ENCODE assay signal across 8 mouse cellular contexts in genomic region chr15:99590429-99591084, GRCm38 (mm10). TPM values are rescaled to one million over a fixed set of nuclear protein-coding genes. Genes with fewer than 3 reads are reported as not detected.
DNase-seq lines count a peak whose midpoint lies in the region; ATAC-seq and TF ChIP-seq lines count a peak whose summit lies in the region.

Gene Aqp5 (plus strand): TSS chr15:99590782.

- TF ChIP-seq CTCF in olfactory bulb, adult 2 months (IDR thresholded peaks at IDR 0.05; ENCODE audit: insufficient read depth, low read depth, low read length), result no peak

- H3K9me3 ChIP-seq in neural tube, embryonic 11.5 days (ENCODE audit: control insufficient read depth, low read length), result no peaks in the 10 kb centered on the region
- H3K9me3 ChIP-seq in liver, embryonic 11.5 days (ENCODE audit: control insufficient read depth, low read length), result no peaks in the 10 kb centered on the region

- no peaks in the 10 kb centered on the region for H3K36me3 ChIP-seq in neural tube, embryonic 11.5 days (ENCODE audit: control insufficient read depth, insufficient read depth, low read length)
- no peaks in the 10 kb centered on the region for H3K36me3 ChIP-seq in liver, embryonic 11.5 days (ENCODE audit: control insufficient read depth, insufficient read depth, low read length)

- no peak within 1 kb of the TSS for H3K9ac ChIP-seq in neural tube, embryonic 11.5 days (ENCODE audit: low read length)
- H3K9ac ChIP-seq in liver, embryonic 11.5 days (ENCODE audit: low read depth, low read length), result no peak within 1 kb of the TSS

- WGBS in neural tube, embryonic 11.5 days, result 1% methylated on average over 54 of the region's 83 CpGs
- WGBS in liver, embryonic 11.5 days, result 3% methylated on average over 51 of the region's 83 CpGs
- WGBS in olfactory bulb, adult 2 months, result 2% methylated on average over 72 of the region's 83 CpGs

- no peak for TF ChIP-seq POLR2A in olfactory bulb, adult 2 months (IDR thresholded peaks at IDR 0.05; ENCODE audit: insufficient read depth, low read depth, low read length)

- peak within 1 kb of the TSS; percentile 44 for H3K4me2 ChIP-seq in neural tube, embryonic 11.5 days (ENCODE audit: low read depth)
- H3K4me2 ChIP-seq in liver, embryonic 11.5 days, result peak within 1 kb of the TSS; percentile 56

- H3K27ac ChIP-seq in neural tube, embryonic 11.5 days (ENCODE audit: low read depth, low read length), result no peak within 1 kb of the TSS
- no peak within 1 kb of the TSS for H3K27ac ChIP-seq in liver, embryonic 11.5 days (ENCODE audit: low read depth, low read length)
- H3K27ac ChIP-seq in olfactory bulb, adult 2 months (ENCODE audit: insufficient read depth, low read depth, low read length), result no peak within 1 kb of the TSS

- peak within 1 kb of the TSS; percentile 36 for H3K4me3 ChIP-seq in neural tube, embryonic 11.5 days (ENCODE audit: low read depth, low read length)
- H3K4me3 ChIP-seq in liver, embryonic 11.5 days (ENCODE audit: low read depth, low read length), result peak within 1 kb of the TSS; percentile 43
- peak within 1 kb of the TSS; percentile 35 for H3K4me3 ChIP-seq in olfactory bulb, adult 2 months (ENCODE audit: insufficient read depth, low read depth, low read length)

- H3K4me1 ChIP-seq in neural tube, embryonic 11.5 days (ENCODE audit: control insufficient read depth, insufficient read depth, low read length), result no peaks in the 10 kb centered on the region
- H3K4me1 ChIP-seq in liver, embryonic 11.5 days (replicated peaks; ENCODE audit: control insufficient read depth, insufficient read depth, low read length), result no peaks in the 10 kb centered on the region; the same call in 1 of the 2 replicates
- peaks cover 6% of the 10 kb centered on the region; the same call in 1 of the 2 replicates for H3K4me1 ChIP-seq in olfactory bulb, adult 2 months (ENCODE audit: control insufficient read depth, insufficient read depth, low read length)

- peaks cover 83% of the 10 kb centered on the region for H3K27me3 ChIP-seq in neural tube, embryonic 11.5 days (ENCODE audit: control insufficient read depth, insufficient read depth, low read length)
- H3K27me3 ChIP-seq in liver, embryonic 11.5 days (replicated peaks; ENCODE audit: control insufficient read depth, insufficient read depth, low read length), result peaks cover 99% of the 10 kb centered on the region

- ATAC-seq in neural tube, embryonic 11.5 days (ENCODE audit: insufficient read depth, low FRiP score, low TSS enrichment), result peak; percentile 61; the same call in 1 of the 2 replicates
- no peak for ATAC-seq in liver, embryonic 11.5 days (replicated peaks; ENCODE audit: low FRiP score)

- DNase-seq in adrenal gland, adult 2 months, result peak; percentile 29
- no peak for DNase-seq in adrenal gland, postnatal 4 days (ENCODE audit: low spot score in 2 of 2)
- DNase-seq in neural tube, embryonic 11.5 days (ENCODE audit: low spot score), result peak; percentile 53
- DNase-seq in neural tube, embryonic 10.5 days (ENCODE audit: extremely low spot score, low spot score), result no peak
- no peak for DNase-seq in liver, embryonic 11.5 days (ENCODE audit: low spot score)
- DNase-seq in layer of hippocampus, adult 9-11 months, result no peak
- DNase-seq in layer of hippocampus, postnatal 10 days (ENCODE audit: low spot score in 2 of 2), result no peak

RNA-seq across cellular contexts. Expression of gene Aqp5, which starts in this region (rescaled TPM):
- total RNA-seq in adrenal gland, adult 2 months (2021), result 1 to 10 TPM; 1.1 to 3.4 TPM
- polyA plus RNA-seq in adrenal gland, adult 2 months (2012; rRNA removed), result 0.86 and 1.6 TPM in 2 replicates
- total RNA-seq in adrenal gland, postnatal 4 days (2021), result 1 to 10 TPM; 2.5 to 3.4 TPM
- 0.27 and 0.59 TPM in 2 replicates for polyA plus RNA-seq in neural tube, embryonic 11.5 days (2014; fragmentation: Nextera tagmentation; extraction: Ambion mirVana)
- polyA plus RNA-seq in liver, embryonic 11.5 days (2014; fragmentation: Nextera tagmentation; extraction: Ambion mirVana), result 1.2 and 1.9 TPM in 2 replicates
- not detected in 2 replicates for polyA plus RNA-seq in olfactory bulb, adult 2 months (2012; ENCODE audit: insufficient read depth, insufficient read length, low replicate concordance, missing spikeins)
- under 1 TPM; 0.32 to 0.62 TPM for total RNA-seq in layer of hippocampus, postnatal 10 days (2021)

Comparison
In these comparisons a context has a peak if more than half of its experiments do, and no peak if none do; other contexts are left out.
1. Peak in DNase-seq, ATAC-seq, H3K4me3 ChIP-seq and H3K4me2 ChIP-seq in neural tube, embryonic 11.5 days; RNA of the gene not detected or under 1 TPM.